Mouse (Mus musculus): ENCODE results near the gene Gm156. TPM values are rescaled to one million over a fixed set of nuclear protein-coding genes. Genes with fewer than 3 reads are reported as not detected.

The Gm156 gene
- not detected for total RNA-seq (2023)

DNA sequence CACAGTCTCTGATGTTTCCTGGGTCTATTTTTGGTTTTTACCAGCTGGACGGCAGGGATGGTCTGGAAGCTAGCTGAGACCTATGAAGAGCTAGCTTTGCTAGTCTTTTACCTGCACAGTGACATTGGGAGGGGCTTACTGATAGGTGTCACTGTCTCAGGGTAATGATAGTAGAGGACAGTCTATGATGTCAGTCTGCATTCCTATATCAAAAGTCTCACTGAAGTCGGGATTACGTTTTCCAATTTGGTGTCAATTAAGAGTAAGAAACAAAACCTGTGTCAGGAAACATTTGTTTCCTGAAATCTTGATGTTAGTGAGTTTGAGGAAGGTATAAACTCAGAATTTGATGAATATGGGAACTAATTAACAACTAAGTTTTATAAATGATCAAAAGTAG, at the start of gene Gm156:
TSS of gene Gm156 (minus strand) at position 101 of the 400 bp plus-strand sequence.

GRCm38 (mm10) chr6:129740069-129740721, 43.9 kb downstream of the Gm156 start, which contains the start of gene Klri2:
TSS of gene Klri2 (minus strand) at chr6:129740484.

GRCm38 (mm10) chr6:129717032-129717431, 67.0 kb downstream of the Gm156 start, which contains the start of gene Klri1:
TSS of gene Klri1 (minus strand) at chr6:129717132.

Other genes with a start within 250 kb of the Gm156 start
- not detected for gene Klre1, start 206.4 kb downstream of the Gm156 start, total RNA-seq (2023)
- not detected for gene Klrd1, start 192.5 kb downstream of the Gm156 start, total RNA-seq (2023)
- 1 to 10 TPM; 1.4 to 1.8 TPM for gene Klrk1, start 160.4 kb downstream of the Gm156 start, total RNA-seq (2023)
- gene Klrc3, start 140.9 kb downstream of the Gm156 start, total RNA-seq (2023): not detected
- gene Klrc2, start 123.6 kb downstream of the Gm156 start, total RNA-seq (2023): under 1 TPM in 1 of 2 experiments, not detected in 1; 0.13 TPM
- gene Klrc1, start 105.3 kb downstream of the Gm156 start, total RNA-seq (2023): not detected
- gene Klri1, start 67.1 kb downstream of the Gm156 start, total RNA-seq (2023): not detected
- not detected for gene Klri2, start 43.8 kb downstream of the Gm156 start, total RNA-seq (2023)
- gene Gm17631, start 78.4 kb upstream of the Gm156 start, total RNA-seq (2023): not detected
- 10 to 100 TPM; 45.4 to 70.7 TPM for gene Klra17, start 92.4 kb upstream of the Gm156 start, total RNA-seq (2023)
- not detected for gene Klra5, start 133.4 kb upstream of the Gm156 start, total RNA-seq (2023)
- gene Klra6, start 242.7 kb upstream of the Gm156 start, total RNA-seq (2023): not detected